Mouse (Mus musculus): ENCODE results near the gene Plekhg1. TPM values are rescaled to one million over a fixed set of nuclear protein-coding genes. Genes with fewer than 3 reads are reported as not detected.

Plekhg1 gene
- polyA plus RNA-seq, 1 experiment from 2014 or later: 15.5 TPM

DNA sequence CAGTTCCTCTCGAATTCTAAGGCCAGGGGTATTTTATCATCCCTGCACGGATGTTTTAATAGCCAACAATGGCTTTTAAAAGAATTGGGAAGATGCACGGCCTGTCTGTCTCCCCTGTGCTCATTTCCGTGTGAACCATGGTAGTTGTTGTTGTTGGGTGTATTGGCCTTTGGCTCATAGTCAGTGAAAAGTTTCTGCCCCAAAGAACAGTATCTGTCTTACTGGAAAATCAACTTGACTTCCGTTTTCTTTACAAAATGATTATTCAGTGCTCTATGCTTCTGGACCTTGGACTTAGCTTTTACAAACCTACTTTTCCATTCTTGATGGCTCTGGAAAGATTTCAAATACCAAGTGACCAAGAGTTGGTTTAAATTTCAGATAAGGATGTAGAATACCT, 104.3 kb downstream of the Plekhg1 start:
- no peaks in the 10 kb centered on the region for H3K4me1 ChIP-seq
- WGBS: 81% methylated on average over 5 of the region's 5 CpGs
- H3K27me3 ChIP-seq: no peaks in the 10 kb centered on the region
- H3K4me3 ChIP-seq: no peak overlapping the region
- H3K36me3 ChIP-seq: no peaks in the 10 kb centered on the region
- no peaks in the 10 kb centered on the region for H3K9me3 ChIP-seq (replicated peaks)
- no peak overlapping the region for H3K9ac ChIP-seq
- no peak overlapping the region for H3K4me2 ChIP-seq (replicated peaks)
- no peak overlapping the region for H3K27ac ChIP-seq
- no peak for ATAC-seq (ENCODE audit: low FRiP score)

DNA sequence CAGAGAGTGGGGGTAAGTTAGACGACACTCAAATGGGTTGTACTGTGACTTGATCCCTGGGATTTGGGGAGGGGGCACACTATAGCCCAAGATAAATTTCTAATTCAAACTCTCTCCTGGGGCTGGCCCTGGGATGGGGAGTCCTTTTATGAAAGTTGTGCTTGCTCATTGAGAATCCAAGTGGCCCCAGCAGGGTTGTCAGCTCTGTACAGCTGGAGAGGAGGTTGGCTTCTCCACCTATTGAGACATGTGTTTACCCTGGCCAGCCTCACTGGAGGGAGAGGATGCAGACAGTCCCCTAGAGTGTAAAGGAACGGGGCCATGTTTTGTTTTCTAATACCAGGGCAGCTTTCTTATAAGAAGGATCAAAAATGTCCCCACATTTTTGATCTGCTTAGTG, 106.9 kb downstream of the Plekhg1 start:
- no peak overlapping the region for H3K4me3 ChIP-seq
- H3K27me3 ChIP-seq: no peaks in the 10 kb centered on the region
- H3K27ac ChIP-seq: no peak overlapping the region
- H3K36me3 ChIP-seq: no peaks in the 10 kb centered on the region
- 52% methylated on average over 2 of the region's 2 CpGs for WGBS
- no peak overlapping the region for H3K9ac ChIP-seq
- ATAC-seq (ENCODE audit: low FRiP score): no peak
- H3K4me2 ChIP-seq (replicated peaks): no peak overlapping the region
- H3K9me3 ChIP-seq (replicated peaks): no peaks in the 10 kb centered on the region
- H3K4me1 ChIP-seq: 0 out of 2 replicates have a peak, but pooled peaks cover 6% of the 10 kb centered on the region

DNA sequence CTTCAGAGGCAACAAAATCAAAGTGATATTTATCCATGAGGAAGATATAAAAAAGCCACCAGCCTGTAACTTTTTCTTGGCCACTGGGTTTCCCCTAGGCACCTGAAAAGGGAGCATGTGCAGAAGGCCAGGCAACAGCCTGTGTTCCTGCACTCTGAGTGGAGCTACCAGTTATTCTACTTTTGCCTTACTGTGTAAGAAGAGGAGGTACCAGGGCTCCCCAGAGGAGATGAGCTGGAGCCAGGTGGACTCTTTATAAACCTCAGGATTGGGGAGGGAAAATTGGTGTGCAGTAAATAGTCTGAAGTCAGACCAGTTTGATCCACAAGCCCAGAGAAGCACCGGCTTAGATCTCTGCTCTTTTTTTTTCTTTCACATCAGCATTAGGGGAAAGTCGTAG, 111.3 kb downstream of the Plekhg1 start:
- H3K36me3 ChIP-seq: no peaks in the 10 kb centered on the region
- H3K4me3 ChIP-seq: no peak overlapping the region
- H3K27me3 ChIP-seq: no peaks in the 10 kb centered on the region
- 10% methylated on average over 2 of the region's 2 CpGs for WGBS
- H3K4me2 ChIP-seq (replicated peaks): no peak overlapping the region
- no peaks in the 10 kb centered on the region for H3K9me3 ChIP-seq (replicated peaks)
- ATAC-seq (ENCODE audit: low FRiP score): no peak
- 0 out of 2 replicates have a peak, but pooled peaks cover 6% of the 10 kb centered on the region for H3K4me1 ChIP-seq
- H3K9ac ChIP-seq: no peak overlapping the region
- H3K27ac ChIP-seq: no peak overlapping the region

DNA sequence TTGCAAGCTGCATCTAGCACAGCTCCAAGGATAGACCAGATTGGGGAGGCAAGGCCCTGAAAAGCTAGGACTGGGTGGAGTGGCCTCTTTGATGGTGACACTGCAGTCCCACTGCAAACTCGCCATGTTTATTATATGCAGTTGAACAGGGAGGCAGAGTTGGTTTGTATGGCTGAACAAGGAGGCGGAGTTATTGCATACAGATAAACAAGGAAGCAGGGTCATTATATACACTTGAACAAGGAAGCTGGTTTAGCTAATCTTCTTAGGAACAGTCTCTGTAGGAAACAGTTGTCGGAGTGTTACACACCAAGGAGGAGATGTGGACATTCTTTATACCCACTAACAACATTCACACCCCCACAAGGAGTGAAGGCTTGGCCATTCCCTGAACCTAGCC, 112.6 kb downstream of the Plekhg1 start:
- H3K27me3 ChIP-seq: no peaks in the 10 kb centered on the region
- WGBS: 86% methylated on average over 3 of the region's 3 CpGs

DNA sequence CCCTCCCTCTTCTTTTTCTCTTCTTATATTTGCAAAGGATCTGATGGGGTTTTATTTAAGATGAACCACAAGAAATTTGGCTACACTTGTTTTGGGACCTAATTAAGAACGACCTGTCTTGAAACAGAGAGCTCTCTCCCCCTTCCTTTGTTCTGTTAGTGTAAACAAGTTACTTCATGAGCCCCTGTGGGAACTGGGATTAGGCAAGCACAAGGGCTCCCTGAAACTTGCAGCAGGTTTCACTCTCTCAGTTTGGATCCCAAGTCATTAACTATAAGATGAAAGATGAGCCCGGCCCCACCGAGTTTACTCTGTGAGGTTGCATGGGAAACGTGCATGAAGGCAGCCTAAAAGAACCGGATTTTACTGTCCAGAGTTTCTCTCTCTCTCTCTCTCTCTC, 117.7 kb downstream of the Plekhg1 start:
- no peaks in the 10 kb centered on the region for H3K9me3 ChIP-seq (replicated peaks)
- no peak overlapping the region for H3K27ac ChIP-seq
- WGBS: 12% methylated on average over 5 of the region's 5 CpGs
- no peak overlapping the region for H3K4me2 ChIP-seq (replicated peaks)
- peaks cover 22% of the 10 kb centered on the region for H3K4me1 ChIP-seq
- H3K27me3 ChIP-seq: no peaks in the 10 kb centered on the region
- no peak overlapping the region for H3K9ac ChIP-seq
- no peak for ATAC-seq (ENCODE audit: low FRiP score)
- no peaks in the 10 kb centered on the region for H3K36me3 ChIP-seq
- no peak overlapping the region for H3K4me3 ChIP-seq

More for the DNA sequence above, 112.6 kb downstream of the Plekhg1 start:
- Histone ChIP-seq H3K27ac (no peak overlapping the region), H3K9me3 (replicated peaks) (no peaks in the 10 kb centered on the region), H3K4me2 (replicated peaks) (no peak overlapping the region), H3K4me3 (no peak overlapping the region), H3K4me1 (peaks cover 6% of the 10 kb centered on the region; the same call in 1 of the 2 replicates), H3K9ac (no peak overlapping the region), H3K36me3 (no peaks in the 10 kb centered on the region)
- no peak for ATAC-seq (ENCODE audit: low FRiP score)

DNA sequence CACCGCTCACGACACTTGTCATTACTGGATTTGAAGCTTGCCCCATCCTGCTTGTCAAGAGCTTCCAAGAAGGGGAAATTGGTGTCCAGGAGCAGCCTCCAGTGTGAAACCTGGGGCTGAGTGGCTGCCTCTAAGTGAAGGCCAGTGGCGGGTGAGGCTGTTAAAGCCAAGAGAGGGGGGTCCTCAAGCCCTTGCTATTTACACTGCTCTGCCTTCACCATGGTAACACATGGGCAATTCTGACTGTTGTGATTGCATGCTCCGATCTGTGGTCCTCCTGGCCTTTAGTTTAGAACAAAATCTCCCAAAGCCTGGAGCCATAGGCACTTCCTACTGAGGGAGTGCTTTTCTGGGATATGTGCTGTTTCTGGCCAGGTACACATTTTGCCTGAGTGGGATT, 118.3 kb downstream of the Plekhg1 start:
- H3K27me3 ChIP-seq: no peaks in the 10 kb centered on the region
- 28% methylated on average over 4 of the region's 4 CpGs for WGBS
- H3K4me2 ChIP-seq (replicated peaks): no peak overlapping the region
- H3K9me3 ChIP-seq (replicated peaks): no peaks in the 10 kb centered on the region
- H3K9ac ChIP-seq: no peak overlapping the region
- peak; percentile 78 for ATAC-seq (ENCODE audit: low FRiP score)
- H3K36me3 ChIP-seq: no peaks in the 10 kb centered on the region
- peaks cover 26% of the 10 kb centered on the region for H3K4me1 ChIP-seq
- no peak overlapping the region for H3K27ac ChIP-seq
- H3K4me3 ChIP-seq: no peak overlapping the region

DNA sequence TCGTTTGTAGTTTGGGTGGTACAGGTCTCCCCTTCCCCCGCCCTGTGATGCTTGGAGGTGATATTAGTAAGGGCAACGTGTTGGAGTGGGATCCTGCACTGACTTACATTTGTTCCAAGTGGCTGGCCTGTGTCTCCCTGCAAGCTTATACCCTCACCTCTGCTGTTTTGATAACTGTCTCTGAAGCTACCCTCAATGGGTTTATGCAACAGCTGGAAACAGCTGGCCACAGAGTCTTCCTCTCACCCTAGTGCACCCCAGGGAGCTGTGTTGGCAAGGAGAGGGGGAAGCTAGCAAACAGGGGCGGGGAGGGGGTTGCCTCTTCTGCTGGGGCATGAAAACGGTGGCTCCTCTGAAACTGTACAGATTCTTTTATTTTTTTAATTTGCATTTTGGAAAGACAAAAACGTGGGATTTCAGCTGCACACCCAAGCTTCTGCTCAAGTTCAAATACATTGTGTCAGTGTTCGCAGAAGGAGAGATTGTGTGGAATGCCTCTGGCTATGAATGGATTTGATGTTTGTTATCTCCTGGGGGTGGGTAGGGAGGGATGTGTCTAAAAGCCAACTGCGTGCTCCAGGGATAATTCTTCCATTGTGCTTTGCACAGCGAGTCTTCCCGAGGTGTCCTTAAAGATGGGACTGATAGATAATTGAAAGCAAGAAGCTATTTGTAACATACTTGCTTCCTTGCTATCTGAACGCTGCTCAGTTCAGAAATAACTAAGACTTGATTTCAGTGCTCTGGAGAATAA, 119.0 kb downstream of the Plekhg1 start:
- no peaks in the 10 kb centered on the region for H3K27me3 ChIP-seq
- no peak overlapping the region for H3K27ac ChIP-seq
- 23% methylated on average over 11 of the region's 11 CpGs for WGBS

DNA sequence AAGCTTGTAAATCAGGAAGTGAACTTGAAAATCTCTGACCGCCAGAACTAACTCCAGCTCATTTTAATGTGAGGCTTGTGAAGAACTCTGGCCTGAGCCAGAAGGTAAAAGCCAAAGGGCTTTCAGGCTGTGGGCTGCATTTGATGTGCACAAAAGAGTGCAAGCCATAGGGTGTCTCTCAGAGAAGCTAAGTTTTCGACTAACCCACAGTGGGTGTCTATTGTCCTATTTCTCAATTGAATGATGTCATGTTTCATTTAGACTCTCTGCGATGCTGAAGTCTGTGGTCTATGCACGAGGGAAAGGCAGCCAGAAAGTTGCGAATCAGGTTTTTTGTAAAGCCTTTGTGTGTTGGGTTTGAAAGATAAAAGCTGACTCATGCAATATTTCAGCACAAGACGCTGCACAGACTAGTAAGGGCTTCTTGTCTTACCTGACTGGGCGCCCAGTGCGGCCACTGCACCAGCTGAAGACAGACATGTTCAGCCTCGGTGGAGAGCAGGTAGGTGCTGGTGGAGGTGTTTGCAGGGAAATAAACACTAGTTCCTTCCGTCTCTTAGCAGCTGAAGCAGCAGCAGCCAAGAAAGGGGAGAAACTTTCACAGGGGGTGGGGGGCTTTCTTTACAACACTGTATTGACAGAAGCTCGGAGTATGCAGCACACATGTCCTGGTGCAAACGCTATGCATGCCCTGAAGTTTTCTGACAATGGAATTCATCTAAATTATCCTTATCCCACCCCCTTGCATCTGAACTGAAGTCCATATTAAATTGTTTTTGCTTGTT, 123.4 kb downstream of the Plekhg1 start:
- Histone ChIP-seq H3K27ac (peak overlapping the region; percentile 64), H3K4me3 (peak overlapping the region; percentile 20), H3K36me3 (no peaks in the 10 kb centered on the region), H3K9me3 (replicated peaks) (no peaks in the 10 kb centered on the region), H3K4me2 (replicated peaks) (peak overlapping the region; percentile 47), H3K9ac (no peak overlapping the region), H3K27me3 (no peaks in the 10 kb centered on the region), H3K4me1 (peaks cover 25% of the 10 kb centered on the region)
- 9% methylated on average over 12 of the region's 12 CpGs for WGBS
- ATAC-seq (ENCODE audit: low FRiP score): peak; percentile 74

More for the DNA sequence above, 119.0 kb downstream of the Plekhg1 start:
- ATAC-seq (ENCODE audit: low FRiP score): peak; percentile 41; the same call in 1 of the 2 replicates
- Histone ChIP-seq H3K4me1 (peaks cover 33% of the 10 kb centered on the region), H3K4me2 (replicated peaks) (no peak overlapping the region), H3K4me3 (no peak overlapping the region), H3K9ac (no peak overlapping the region), H3K36me3 (no peaks in the 10 kb centered on the region), H3K9me3 (replicated peaks) (no peaks in the 10 kb centered on the region)

DNA sequence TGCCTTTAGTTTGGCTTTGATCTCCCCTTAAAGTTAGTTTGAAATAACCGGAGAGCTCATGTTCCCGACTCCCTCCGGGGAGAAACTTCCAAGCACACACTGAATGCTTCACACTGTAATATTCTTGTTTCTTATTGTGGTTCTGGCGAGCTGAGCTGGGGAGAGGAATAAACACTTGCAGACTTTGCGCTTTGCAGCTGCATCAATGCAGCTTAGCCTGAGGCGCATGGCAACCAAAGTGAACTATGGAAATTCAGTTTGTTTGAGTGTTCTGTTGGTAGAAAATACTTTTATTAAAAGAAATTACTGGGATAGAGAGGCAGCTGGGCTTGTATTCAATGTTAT, 124.0 kb downstream of the Plekhg1 start:
- Histone ChIP-seq H3K36me3 (no peaks in the 10 kb centered on the region), H3K4me3 (peak overlapping the region; percentile 20), H3K4me2 (replicated peaks) (peak overlapping the region; percentile 47), H3K27ac (peak overlapping the region; percentile 64), H3K9me3 (replicated peaks) (no peaks in the 10 kb centered on the region), H3K9ac (no peak overlapping the region), H3K4me1 (peaks cover 19% of the 10 kb centered on the region), H3K27me3 (no peaks in the 10 kb centered on the region)
- WGBS: 23% methylated on average over 6 of the region's 6 CpGs
- ATAC-seq (ENCODE audit: low FRiP score): no peak

DNA sequence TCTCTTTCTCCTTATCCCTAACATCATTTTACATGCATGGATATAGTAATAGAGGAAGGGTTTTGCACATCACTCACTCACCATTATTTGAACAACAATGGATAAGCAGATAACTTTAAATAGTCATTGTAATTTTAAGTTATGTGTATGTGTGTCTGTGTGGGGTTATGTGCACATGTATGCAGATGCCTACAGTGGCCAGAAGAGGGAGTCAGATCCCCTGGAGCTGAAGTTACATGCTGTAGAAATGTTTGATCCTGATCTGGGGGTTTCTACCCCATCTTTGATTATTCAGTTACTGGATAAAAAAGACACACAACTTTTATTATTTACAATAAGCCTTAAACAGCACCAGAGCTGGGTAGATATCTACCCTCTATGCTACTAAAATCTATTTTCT, 127.1 kb downstream of the Plekhg1 start:
- H3K9me3 ChIP-seq (replicated peaks): no peaks in the 10 kb centered on the region
- no peak overlapping the region for H3K27ac ChIP-seq
- peaks cover 12% of the 10 kb centered on the region for H3K4me1 ChIP-seq
- H3K9ac ChIP-seq: no peak overlapping the region
- no peak overlapping the region for H3K4me3 ChIP-seq
- no peak for ATAC-seq (ENCODE audit: low FRiP score)
- H3K36me3 ChIP-seq: no peaks in the 10 kb centered on the region
- no peak overlapping the region for H3K4me2 ChIP-seq (replicated peaks)
- no peaks in the 10 kb centered on the region for H3K27me3 ChIP-seq

DNA sequence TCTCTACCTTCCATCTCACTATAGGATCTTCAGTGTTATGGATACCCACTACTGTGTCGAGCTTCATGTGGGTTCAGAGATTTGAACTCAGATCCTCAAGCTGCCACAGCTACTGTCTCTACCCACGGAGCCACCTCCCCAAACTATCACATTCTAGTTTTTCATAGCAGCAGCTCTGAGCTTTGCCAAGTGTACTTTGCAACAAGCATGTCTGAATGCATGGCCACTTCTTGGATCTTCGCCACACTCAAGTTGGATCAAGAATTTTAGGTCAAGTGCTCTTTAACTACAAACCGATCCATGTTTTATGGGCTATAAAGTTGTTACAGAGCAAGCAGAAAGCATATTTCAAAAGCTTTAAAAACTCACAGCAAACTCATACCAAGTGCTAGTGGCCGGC, 130.7 kb downstream of the Plekhg1 start:
- Histone ChIP-seq H3K27me3 (no peaks in the 10 kb centered on the region), H3K4me2 (replicated peaks) (no peak overlapping the region), H3K4me3 (no peak overlapping the region), H3K9ac (no peak overlapping the region), H3K9me3 (replicated peaks) (no peaks in the 10 kb centered on the region), H3K36me3 (peaks cover 10% of the 10 kb centered on the region; the same call in 1 of the 2 replicates), H3K4me1 (no peaks in the 10 kb centered on the region), H3K27ac (no peak overlapping the region)
- 92% methylated on average over 5 of the region's 5 CpGs for WGBS
- no peak for ATAC-seq (ENCODE audit: low FRiP score)

DNA sequence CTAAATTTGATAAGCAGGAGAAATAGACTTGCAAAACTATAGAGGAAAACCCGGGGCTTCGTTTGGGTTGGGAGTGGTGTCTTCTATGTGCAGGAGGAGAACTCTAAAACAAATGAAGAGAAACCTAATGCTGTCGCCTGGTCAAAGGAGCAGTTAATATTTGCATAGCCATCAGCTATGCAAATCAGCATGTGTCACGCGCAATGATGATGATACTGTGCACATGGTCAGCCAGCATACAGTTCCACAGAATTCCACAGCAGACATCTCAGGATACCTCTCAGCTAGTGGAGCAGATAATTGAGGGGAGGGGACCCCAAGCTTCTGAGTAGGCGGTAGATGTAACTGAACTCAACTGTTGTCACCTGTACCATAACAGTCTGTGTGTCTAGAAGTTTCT, 133.3 kb downstream of the Plekhg1 start:
- H3K4me1 ChIP-seq: no peaks in the 10 kb centered on the region
- H3K9ac ChIP-seq: no peak overlapping the region
- H3K4me3 ChIP-seq: no peak overlapping the region
- peaks cover 10% of the 10 kb centered on the region; the same call in 1 of the 2 replicates for H3K36me3 ChIP-seq
- no peaks in the 10 kb centered on the region for H3K9me3 ChIP-seq (replicated peaks)
- H3K4me2 ChIP-seq (replicated peaks): no peak overlapping the region
- WGBS: 92% methylated on average over 6 of the region's 6 CpGs
- no peaks in the 10 kb centered on the region for H3K27me3 ChIP-seq
- no peak overlapping the region for H3K27ac ChIP-seq
- no peak for ATAC-seq (ENCODE audit: low FRiP score)

Data from hindbrain, embryonic 12.5 days (tissue).